8 mouse cellular contexts compared by ENCODE assay signal in the genomic region with DNA sequence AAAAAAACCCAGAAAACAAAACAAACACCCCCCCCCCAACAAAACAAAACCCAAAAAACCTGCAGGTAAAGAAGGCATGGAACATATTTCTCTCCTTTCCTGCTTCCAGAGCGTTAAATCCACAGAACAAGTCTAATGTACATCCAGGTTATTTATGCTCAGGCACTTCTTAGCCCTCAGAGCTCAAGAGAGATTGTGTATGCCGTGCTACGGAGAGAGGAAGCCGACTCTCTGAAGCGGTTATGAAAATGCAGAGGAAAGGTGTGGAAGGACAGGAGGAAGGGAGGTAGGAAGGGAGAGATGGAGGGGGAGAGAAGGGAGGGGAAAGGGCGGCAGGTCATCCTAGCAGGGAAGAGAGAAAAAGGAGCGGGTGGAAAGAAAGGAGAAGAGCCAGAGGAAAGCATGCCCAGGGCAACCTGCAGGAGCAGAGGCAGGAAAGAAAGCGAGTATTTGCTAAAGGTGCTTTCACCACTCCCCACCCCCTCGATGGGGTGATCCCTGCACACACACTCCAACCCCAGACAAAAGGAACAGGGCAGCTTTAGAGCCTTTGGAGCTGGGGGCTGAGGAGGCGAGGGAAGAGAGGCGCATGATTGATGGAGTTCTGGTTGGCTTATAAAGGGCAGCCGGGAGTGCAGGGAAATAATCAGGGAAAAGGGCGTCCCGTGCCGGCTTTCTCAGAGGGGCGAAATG.
DNase-seq lines count a peak whose midpoint lies in the region; ATAC-seq and TF ChIP-seq lines count a peak whose summit lies in the region.

No protein-coding gene starts in this region.

- peak overlapping the region; percentile 35; the same call in 1 of the 2 replicates for H3K9ac ChIP-seq in forebrain, embryonic 13.5 days
- peak overlapping the region; percentile 48 for H3K9ac ChIP-seq in neural tube, embryonic 15.5 days (replicated peaks)

- DNase-seq in left cerebral cortex, adult 2 months (ENCODE audit: extremely low spot score in 1 of 2, low spot score in 2 of 2): no peak
- no peak for DNase-seq in left cerebral cortex, adult 18-20 months (ENCODE audit: low spot score in 2 of 2)
- DNase-seq in limb, embryonic 10.5 days (ENCODE audit: low spot score): peak; percentile 59
- DNase-seq in layer of hippocampus, adult 8-10 months (ENCODE audit: low spot score in 2 of 2): no peak
- DNase-seq in cerebellum, adult 18-20 months: no peak
- DNase-seq in c-Kit-positive CD71-positive TER-119-positive erythroid progenitor cells, embryonic 14.5 days (ENCODE audit: low spot score): no peak

- ATAC-seq in forebrain, embryonic 13.5 days: peak; percentile 61
- ATAC-seq in neural tube, embryonic 15.5 days (ENCODE audit: low FRiP score): peak; percentile 70

- H3K27ac ChIP-seq in left cerebral cortex, adult 2 months: no peak overlapping the region
- no peak overlapping the region for H3K27ac ChIP-seq in forebrain, embryonic 13.5 days
- H3K27ac ChIP-seq in limb, embryonic 10.5 days: peak overlapping the region; percentile 70
- peak overlapping the region; percentile 80 for H3K27ac ChIP-seq in neural tube, embryonic 15.5 days (replicated peaks)

- TF ChIP-seq CTCF in left cerebral cortex, adult 2 months (IDR thresholded peaks at IDR 0.05): no peak

- H3K36me3 ChIP-seq in forebrain, embryonic 13.5 days (ENCODE audit: poor library complexity, severe bottlenecking): no peaks in the 10 kb centered on the region
- H3K36me3 ChIP-seq in limb, embryonic 10.5 days: no peaks in the 10 kb centered on the region
- no peaks in the 10 kb centered on the region for H3K36me3 ChIP-seq in neural tube, embryonic 15.5 days

- WGBS in forebrain, embryonic 13.5 days: 10% methylated on average over 16 of the region's 16 CpGs
- 7% methylated on average over 16 of the region's 16 CpGs for WGBS in limb, embryonic 10.5 days
- WGBS in neural tube, embryonic 15.5 days: 4% methylated on average over 16 of the region's 16 CpGs

- H3K4me1 ChIP-seq in forebrain, embryonic 13.5 days: peaks cover 15% of the 10 kb centered on the region
- H3K4me1 ChIP-seq in limb, embryonic 10.5 days: peaks cover 17% of the 10 kb centered on the region
- peaks cover 26% of the 10 kb centered on the region for H3K4me1 ChIP-seq in neural tube, embryonic 15.5 days

- 0 out of 2 replicates have a peak overlapping the region, but pooled peaks have one; percentile 11 for H3K4me3 ChIP-seq in left cerebral cortex, adult 2 months
- H3K4me3 ChIP-seq in forebrain, embryonic 13.5 days: peak overlapping the region; percentile 32
- H3K4me3 ChIP-seq in limb, embryonic 10.5 days: peak overlapping the region; percentile 48
- H3K4me3 ChIP-seq in neural tube, embryonic 15.5 days (replicated peaks): peak overlapping the region; percentile 35

- H3K9me3 ChIP-seq in forebrain, embryonic 13.5 days (replicated peaks): no peaks in the 10 kb centered on the region
- no peaks in the 10 kb centered on the region for H3K9me3 ChIP-seq in limb, embryonic 10.5 days (replicated peaks)
- no peaks in the 10 kb centered on the region for H3K9me3 ChIP-seq in neural tube, embryonic 15.5 days (replicated peaks)

- peak overlapping the region; percentile 57 for H3K4me2 ChIP-seq in forebrain, embryonic 13.5 days
- H3K4me2 ChIP-seq in neural tube, embryonic 15.5 days: peak overlapping the region; percentile 65

- no peaks in the 10 kb centered on the region; the same call in 1 of the 2 replicates for H3K27me3 ChIP-seq in forebrain, embryonic 13.5 days
- peaks cover 25% of the 10 kb centered on the region; the same call in 1 of the 2 replicates for H3K27me3 ChIP-seq in limb, embryonic 10.5 days (ENCODE audit: low read depth, poor library complexity, severe bottlenecking)
- H3K27me3 ChIP-seq in neural tube, embryonic 15.5 days (replicated peaks): no peaks in the 10 kb centered on the region

- intact Hi-C loops in left cerebral cortex, adult 2 months (cut with DNase I): no loop called here

Comparison
In these comparisons a context has a peak if more than half of its experiments do, and no peak if none do; other contexts are left out.
1. H3K27ac ChIP-seq: peak in limb, embryonic 10.5 days (single experiment) and neural tube, embryonic 15.5 days (single experiment); none in left cerebral cortex, adult 2 months (single experiment) and forebrain, embryonic 13.5 days (single experiment).
2. Peak in every context shown above with its lines, with median percentiles within 50 percentile points of each other: H3K4me3 ChIP-seq.